Mouse (Mus musculus) limb, embryonic 13.5 days (tissue): ENCODE measurements around the gene Pgghg. TPM values are rescaled to one million over a fixed set of nuclear protein-coding genes. Genes with fewer than 3 reads are reported as not detected.

Experiments used
- ATAC-seq: fragments of 200-750 bp; cut with Nextera tagmentation; 2 replicates; pipeline ENCODE4 v1.8.0; 2017; ENCODE audit warnings: low read depth, moderate number of reproducible peaks, moderate TSS enrichment; ENCODE audit not compliant: low FRiP score
- H3K27ac ChIP-seq: fragments of 300-500 bp; sonication (generic); 2 replicates; pipeline ENCODE4 v1.5.1; 2015; ENCODE audit warnings: inconsistent platforms, mild to moderate bottlenecking, moderate library complexity
- H3K27me3 ChIP-seq: fragments of 300-500 bp; sonication (generic); 2 replicates; pipeline ENCODE4 v1.6.1; 2015; ENCODE audit warnings: mild to moderate bottlenecking, inconsistent platforms
- H3K36me3 ChIP-seq: fragments of 300-500 bp; sonication (generic); 2 replicates; pipeline ENCODE4 v1.6.1; 2015; ENCODE audit warnings: inconsistent platforms, mild to moderate bottlenecking, moderate library complexity
- H3K4me1 ChIP-seq: fragments of 300-500 bp; sonication (generic); 2 replicates; pipeline ENCODE4 v1.6.1; 2015; ENCODE audit warnings: inconsistent platforms
- H3K4me2 ChIP-seq: fragments of 300-500 bp; sonication (generic); replicated peaks from 2 replicates; pipeline ENCODE4 v1.6.1; 2015; ENCODE audit warnings: inconsistent platforms, mild to moderate bottlenecking, moderate library complexity
- H3K4me3 ChIP-seq: fragments of 300-500 bp; sonication (generic); 2 replicates; pipeline ENCODE4 v1.5.1; 2015; ENCODE audit warnings: moderate library complexity, mild to moderate bottlenecking, inconsistent platforms
- H3K9ac ChIP-seq: fragments of 300-500 bp; sonication (generic); 2 replicates; pipeline ENCODE4 v1.6.1; 2015; ENCODE audit warnings: mild to moderate bottlenecking, inconsistent platforms
- H3K9me3 ChIP-seq: fragments of 300-500 bp; sonication (generic); 2 replicates; pipeline ENCODE4 v1.6.1; 2016; ENCODE audit warnings: inconsistent platforms
- WGBS: fragments of 180-500 bp; shearing (Covaris S2); methylation state at CpG from one replicate; pipeline ENCODE4 v1.1.7; 2015; 5-methylcytosine and 5-hydroxymethylcytosine counted together
- polyA plus RNA-seq: library from polyadenylated mRNA; unstranded; fragments of >200 nt; fragmentation: Nextera tagmentation; extraction: Ambion mirVana; gene quantifications from 2 replicates; pipeline ENCODE4 v1.2.1, GENCODE M21; 2015

Pgghg gene
- polyA plus RNA-seq, 1 experiment from 2014 or later: 28.0 TPM

GRCm38 (mm10) chr7:140951051-140951450 is 9.9 kb downstream of the Pgghg start:
- Histone ChIP-seq H3K4me1 (peaks cover 52% of the 10 kb centered on the region), H3K4me3 (0 out of 2 replicates have a peak overlapping the region, but pooled peaks have one; percentile 1), H3K27me3 (no peaks in the 10 kb centered on the region), H3K27ac (peak overlapping the region; percentile 55; the same call in 1 of the 2 replicates), H3K36me3 (peaks cover 59% of the 10 kb centered on the region), H3K4me2 (peak overlapping the region; percentile 38), H3K9ac (peak overlapping the region; percentile 51), H3K9me3 (no peaks in the 10 kb centered on the region)
- WGBS: 30% methylated on average over 8 of the region's 8 CpGs
- no peak for ATAC-seq

- 60% methylated on average over 6 of the region's 6 CpGs for WGBS
- Histone ChIP-seq H3K4me2 (peak overlapping the region; percentile 89; the same call in 1 of the 2 replicates), H3K9me3 (no peaks in the 10 kb centered on the region), H3K27me3 (no peaks in the 10 kb centered on the region), H3K4me1 (peaks cover 59% of the 10 kb centered on the region), H3K4me3 (no peak overlapping the region), H3K27ac (no peak overlapping the region), H3K9ac (0 out of 2 replicates have a peak overlapping the region, but pooled peaks have one; percentile 31), H3K36me3 (peaks cover 52% of the 10 kb centered on the region)
- no peak for ATAC-seq
Observed at GRCm38 (mm10) chr7:140951765-140952164, 10.6 kb downstream of the Pgghg start.

GRCm38 (mm10) chr7:140952441-140952840 is 11.2 kb downstream of the Pgghg start:
- H3K27ac ChIP-seq: peak overlapping the region; percentile 28; the same call in 1 of the 2 replicates
- H3K4me1 ChIP-seq: peaks cover 64% of the 10 kb centered on the region
- H3K36me3 ChIP-seq: peaks cover 46% of the 10 kb centered on the region
- no peaks in the 10 kb centered on the region for H3K27me3 ChIP-seq
- peak overlapping the region; percentile 20; the same call in 1 of the 2 replicates for H3K9ac ChIP-seq
- 62% methylated on average over 7 of the region's 7 CpGs for WGBS
- ATAC-seq: no peak
- no peak overlapping the region for H3K4me3 ChIP-seq
- H3K4me2 ChIP-seq: peak overlapping the region; percentile 89
- no peaks in the 10 kb centered on the region for H3K9me3 ChIP-seq

- peak overlapping the region; percentile 48; the same call in 1 of the 2 replicates for H3K9ac ChIP-seq
- no peak for ATAC-seq
- 0 out of 2 replicates have a peak overlapping the region, but pooled peaks have one; percentile 28 for H3K27ac ChIP-seq
- H3K9me3 ChIP-seq: no peaks in the 10 kb centered on the region
- peak overlapping the region; percentile 70 for H3K4me3 ChIP-seq
- WGBS: 78% methylated on average over 11 of the region's 11 CpGs
- H3K4me1 ChIP-seq: peaks cover 64% of the 10 kb centered on the region
- H3K36me3 ChIP-seq: peaks cover 39% of the 10 kb centered on the region
- H3K4me2 ChIP-seq: peak overlapping the region; percentile 89
- no peaks in the 10 kb centered on the region for H3K27me3 ChIP-seq
Observed at GRCm38 (mm10) chr7:140953133-140953532, 11.9 kb downstream of the Pgghg start.

GRCm38 (mm10) chr7:140953800-140954732 is 12.9 kb downstream of the Pgghg start:
- Histone ChIP-seq H3K9me3 (no peaks in the 10 kb centered on the region), H3K9ac (peak overlapping the region; percentile 82), H3K4me3 (peak overlapping the region; percentile 70), H3K4me2 (peak overlapping the region; percentile 89), H3K36me3 (peaks cover 29% of the 10 kb centered on the region), H3K4me1 (peaks cover 67% of the 10 kb centered on the region), H3K27ac (peak overlapping the region; percentile 99), H3K27me3 (no peaks in the 10 kb centered on the region)
- whole genome bisulfite sequencing: 52% methylated on average over 15 of the region's 15 CpGs
- ATAC-seq: no peak

GRCm38 (mm10) chr7:140954733-140955071 is 13.5 kb downstream of the Pgghg start:
- H3K4me2 ChIP-seq: peak overlapping the region; percentile 89
- whole genome bisulfite sequencing: 4% methylated on average over 9 of the region's 9 CpGs
- H3K27me3 ChIP-seq: no peaks in the 10 kb centered on the region
- ATAC-seq: no peak
- peak overlapping the region; percentile 99 for H3K27ac ChIP-seq
- H3K4me3 ChIP-seq: peak overlapping the region; percentile 70
- H3K9ac ChIP-seq: peak overlapping the region; percentile 82
- H3K4me1 ChIP-seq: peaks cover 73% of the 10 kb centered on the region
- no peaks in the 10 kb centered on the region for H3K9me3 ChIP-seq
- H3K36me3 ChIP-seq: peaks cover 23% of the 10 kb centered on the region

- Histone ChIP-seq H3K9me3 (no peaks in the 10 kb centered on the region), H3K36me3 (peaks cover 17% of the 10 kb centered on the region), H3K4me2 (peak overlapping the region; percentile 89), H3K9ac (peak overlapping the region; percentile 82), H3K27ac (peak overlapping the region; percentile 99), H3K27me3 (no peaks in the 10 kb centered on the region), H3K4me3 (peak overlapping the region; percentile 70), H3K4me1 (peaks cover 67% of the 10 kb centered on the region)
- ATAC-seq: peak; percentile 2; the same call in 1 of the 2 replicates
- WGBS: 4% methylated on average over 17 of the region's 17 CpGs
Observed at GRCm38 (mm10) chr7:140955342-140955741, 14.2 kb downstream of the Pgghg start.

- H3K9me3 ChIP-seq: no peaks in the 10 kb centered on the region
- no peaks in the 10 kb centered on the region for H3K27me3 ChIP-seq
- ATAC-seq: peak; percentile 90
- 2% methylated on average over 11 of the region's 11 CpGs for WGBS
- peaks cover 13% of the 10 kb centered on the region for H3K36me3 ChIP-seq
- H3K4me1 ChIP-seq: peaks cover 61% of the 10 kb centered on the region
- H3K9ac ChIP-seq: peak within 1 kb of the TSS; percentile 82
- H3K4me2 ChIP-seq: peak within 1 kb of the TSS; percentile 89
- peak within 1 kb of the TSS; percentile 99 for H3K27ac ChIP-seq
- peak within 1 kb of the TSS; percentile 70 for H3K4me3 ChIP-seq
Observed at GRCm38 (mm10) chr7:140955758-140956555, 14.8 kb downstream of the Pgghg start, which contains the start of the genes Gm45717 and Ifitm2. TSS of gene Gm45717 (minus strand) at chr7:140955937. TSS of gene Ifitm2 (minus strand) at chr7:140955987.

GRCm38 (mm10) chr7:140956556-140956869 is 15.3 kb downstream of the Pgghg start:
- WGBS: 20% methylated on average over 6 of the region's 6 CpGs
- peak overlapping the region; percentile 70 for H3K4me3 ChIP-seq
- peak; percentile 8; the same call in 1 of the 2 replicates for ATAC-seq
- H3K27ac ChIP-seq: peak overlapping the region; percentile 99
- no peaks in the 10 kb centered on the region for H3K27me3 ChIP-seq
- H3K4me1 ChIP-seq: peaks cover 55% of the 10 kb centered on the region
- peaks cover 13% of the 10 kb centered on the region for H3K36me3 ChIP-seq
- peak overlapping the region; percentile 89 for H3K4me2 ChIP-seq
- no peaks in the 10 kb centered on the region for H3K9me3 ChIP-seq
- H3K9ac ChIP-seq: peak overlapping the region; percentile 82; the same call in 1 of the 2 replicates

- Histone ChIP-seq H3K4me2 (no peak overlapping the region), H3K27ac (no peak overlapping the region), H3K36me3 (no peaks in the 10 kb centered on the region), H3K4me3 (no peak overlapping the region), H3K9ac (no peak overlapping the region), H3K9me3 (no peaks in the 10 kb centered on the region), H3K27me3 (no peaks in the 10 kb centered on the region), H3K4me1 (peaks cover 27% of the 10 kb centered on the region)
- no peak for ATAC-seq
- WGBS: 7% methylated on average over 9 of the region's 9 CpGs
Observed at GRCm38 (mm10) chr7:140959181-140959901, 18.1 kb downstream of the Pgghg start.

- Histone ChIP-seq H3K27me3 (no peaks in the 10 kb centered on the region), H3K27ac (no peak overlapping the region), H3K9ac (no peak overlapping the region), H3K4me2 (no peak overlapping the region), H3K36me3 (no peaks in the 10 kb centered on the region), H3K4me1 (peaks cover 24% of the 10 kb centered on the region), H3K9me3 (no peaks in the 10 kb centered on the region), H3K4me3 (no peak overlapping the region)
- ATAC-seq: no peak
- 80% methylated on average over 5 of the region's 5 CpGs for WGBS
Observed at GRCm38 (mm10) chr7:140960026-140960425, 18.8 kb downstream of the Pgghg start.
